Mouse (Mus musculus) MN1 (cell line): ENCODE data around the gene Poldip3.
"Not testable (repeated sequence)": the region's sequence is repeated elsewhere in the genome, so short reads cannot be mapped to it uniquely, and the experiment has no call there.

Source experiments
- DNase-seq: peaks from one replicate; pipeline ENCODE4 v3.0.0-alpha.2; 2016; ENCODE audit warnings: low spot score

Gene Poldip3

DNA sequence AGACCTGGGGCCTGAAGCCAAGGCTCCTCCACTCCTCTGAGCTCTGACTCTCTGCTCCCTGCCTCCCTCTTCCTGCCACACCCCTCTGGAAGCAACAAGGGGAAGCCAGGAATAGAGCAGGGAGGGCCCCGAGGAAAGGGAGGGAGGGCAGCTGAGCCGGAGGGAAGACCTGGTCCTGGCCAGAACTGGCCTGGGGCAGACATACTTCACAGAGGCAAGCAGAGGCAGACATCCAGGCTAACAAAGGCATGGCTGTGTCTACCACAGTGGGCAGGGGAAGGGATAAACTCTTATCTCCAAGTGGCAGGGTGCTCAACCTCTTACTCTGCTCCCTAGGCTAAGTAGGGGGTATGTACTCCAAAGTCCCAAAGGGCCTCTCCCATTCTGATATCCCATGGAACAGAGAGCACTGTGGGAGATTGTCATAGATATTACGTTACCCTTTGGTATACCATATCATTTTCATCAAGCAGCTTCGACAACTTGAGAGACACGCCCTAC, 15.8 kb upstream of the Poldip3 start:
- peak; percentile 90 for DNase-seq

DNA sequence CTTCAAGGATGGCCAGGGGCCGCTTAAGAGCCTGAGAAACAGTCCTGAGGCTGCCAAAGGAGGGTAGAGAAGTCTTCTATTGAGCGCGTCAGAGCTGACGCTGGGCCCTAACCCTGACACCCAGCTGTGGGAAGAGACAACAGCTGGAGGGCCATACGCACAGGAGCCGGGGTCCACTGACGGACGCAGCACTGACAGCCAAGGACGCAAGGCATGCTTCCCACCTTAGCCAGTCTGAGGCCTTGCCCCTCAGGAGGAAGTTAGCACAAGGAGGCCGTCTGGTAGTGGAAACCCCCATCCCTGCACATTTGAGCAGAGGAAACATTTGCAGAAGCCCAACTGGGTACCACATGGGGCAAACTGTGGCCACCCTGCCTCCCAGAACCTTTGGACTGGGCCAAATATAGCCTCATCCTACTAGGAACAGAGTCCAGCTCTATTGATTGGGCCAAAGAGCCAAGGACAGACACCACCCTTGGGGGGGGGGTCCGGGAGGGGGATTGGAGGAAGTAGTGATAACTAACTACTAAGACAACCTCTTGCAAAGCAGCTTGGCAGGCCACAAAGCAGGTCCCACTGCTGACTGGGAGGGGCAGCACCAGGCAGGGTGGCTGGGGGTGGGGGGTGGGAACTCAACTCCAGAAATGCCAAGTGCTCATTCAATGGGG, 13.8 kb upstream of the Poldip3 start:
- DNase-seq, result no peak

DNA sequence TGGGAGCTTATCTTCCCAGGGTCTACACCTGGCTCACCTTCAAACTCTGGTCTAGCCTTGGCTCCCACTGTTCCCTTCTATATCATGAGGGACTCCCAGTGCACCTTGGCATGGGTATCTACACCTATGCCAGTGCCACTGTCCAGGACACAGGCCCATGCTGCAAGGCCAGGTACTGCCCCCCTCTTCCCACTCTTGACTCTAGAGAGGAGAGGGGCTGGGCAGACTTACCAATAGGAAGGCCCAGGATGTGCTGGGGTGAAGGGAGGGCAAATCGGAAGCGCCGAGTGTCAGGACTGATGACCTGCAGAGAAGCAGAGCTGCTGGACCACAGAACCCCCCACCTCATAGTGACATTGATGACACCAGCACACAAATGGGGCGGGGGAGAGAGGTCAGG, 12.8 kb upstream of the Poldip3 start:
- no peak for DNase-seq

DNA sequence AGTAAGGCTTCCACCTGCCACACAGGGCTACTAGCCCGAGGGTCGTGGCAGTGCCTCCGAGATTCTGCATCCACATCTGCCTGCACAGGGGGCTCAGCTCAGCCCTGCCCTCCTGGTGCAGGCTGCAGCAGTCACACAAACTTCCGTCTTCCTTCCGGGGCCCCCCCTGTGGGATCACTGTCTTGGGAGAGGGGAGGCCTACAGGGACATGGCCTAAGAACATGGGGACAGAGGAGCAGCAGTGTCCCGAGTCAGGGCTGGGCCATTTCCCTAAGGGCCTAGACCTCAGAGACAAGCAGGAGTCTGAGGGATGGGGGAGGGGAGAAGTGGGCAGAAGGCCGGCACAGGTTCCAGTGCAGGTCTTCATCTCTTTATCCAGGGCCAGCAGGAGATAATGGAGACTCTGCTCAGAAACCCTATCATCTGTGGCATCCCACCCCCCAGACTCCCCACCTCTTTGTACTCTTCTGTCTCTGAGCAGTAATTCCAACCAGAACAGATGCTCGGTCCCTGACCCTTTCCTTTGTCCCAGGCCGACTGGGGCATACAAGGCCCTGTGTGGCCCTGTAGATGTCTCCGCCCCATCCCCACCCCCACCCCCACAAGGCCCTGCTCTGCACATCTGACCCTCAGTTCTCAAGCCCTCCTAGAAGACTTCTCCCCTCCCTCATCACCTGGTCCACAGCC, 12.0 kb upstream of the Poldip3 start:
- no peak for DNase-seq

DNA sequence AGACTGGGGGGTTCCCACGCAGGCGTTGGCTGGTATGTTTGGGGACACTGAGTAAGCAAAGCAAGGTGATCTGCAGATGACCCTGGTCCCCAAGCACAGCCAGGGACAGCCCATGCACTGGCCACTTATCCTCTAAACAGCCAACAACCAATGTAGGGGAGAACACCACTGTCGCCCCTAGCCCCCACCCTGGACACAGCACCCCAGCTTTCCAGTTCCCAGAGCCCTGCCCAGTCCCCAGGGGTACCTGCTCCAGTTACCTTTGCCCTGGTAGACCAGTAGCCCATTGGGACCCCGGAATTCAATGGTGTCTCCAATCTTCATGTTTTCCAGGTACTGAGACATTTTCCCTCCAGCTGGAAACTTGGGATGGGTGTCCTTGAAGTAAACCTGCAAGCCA, 11.4 kb upstream of the Poldip3 start:
- no peak for DNase-seq

DNA sequence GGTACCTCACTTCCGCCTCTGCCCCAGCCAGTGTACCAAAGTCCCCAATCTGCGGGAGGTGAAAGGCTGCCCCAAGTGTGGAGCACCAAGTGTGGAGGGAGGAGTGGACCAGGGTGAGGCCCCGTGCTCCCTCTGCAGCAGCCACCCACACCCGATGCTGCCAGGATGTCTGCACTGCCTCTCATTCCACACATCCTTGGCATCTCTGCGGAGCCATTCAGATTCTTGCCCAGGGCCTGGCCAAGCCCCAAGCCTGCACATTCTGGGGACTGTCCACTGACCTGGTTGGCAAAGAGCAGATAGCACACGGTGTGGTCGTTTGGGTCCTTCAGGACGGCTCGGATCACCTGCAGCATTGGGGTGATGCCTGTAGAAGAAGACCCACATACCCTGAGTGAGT, 10.6 kb upstream of the Poldip3 start:
- no peak for DNase-seq

DNA sequence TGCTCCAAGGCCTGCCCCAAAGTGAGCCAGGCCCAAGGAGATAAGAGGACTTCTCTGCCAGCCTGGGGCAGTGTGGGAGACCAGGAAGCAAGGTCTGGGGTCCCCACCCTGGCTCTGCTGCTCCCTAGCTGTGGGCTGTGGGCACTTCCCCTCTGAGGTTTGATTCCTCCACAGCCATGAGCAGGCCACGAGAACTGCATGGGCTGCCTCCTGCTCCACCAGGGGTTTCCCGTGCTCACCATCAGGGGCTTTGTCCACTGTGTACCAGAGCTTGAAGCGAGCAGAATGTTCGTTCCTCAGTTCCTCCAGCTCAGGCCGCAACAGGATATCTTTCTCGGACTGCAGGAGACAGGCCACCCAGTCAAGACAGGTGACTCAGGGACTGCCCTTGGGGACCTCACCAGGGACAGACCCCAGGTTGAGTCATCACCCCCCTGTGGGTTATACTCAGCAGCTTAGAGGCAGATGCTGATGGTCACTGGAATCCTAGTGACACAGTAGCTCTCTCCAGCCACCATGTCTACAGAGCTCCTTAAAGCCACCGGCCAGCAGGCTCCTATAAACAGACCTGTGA, 9.5 kb upstream of the Poldip3 start:
- no peak for DNase-seq

DNA sequence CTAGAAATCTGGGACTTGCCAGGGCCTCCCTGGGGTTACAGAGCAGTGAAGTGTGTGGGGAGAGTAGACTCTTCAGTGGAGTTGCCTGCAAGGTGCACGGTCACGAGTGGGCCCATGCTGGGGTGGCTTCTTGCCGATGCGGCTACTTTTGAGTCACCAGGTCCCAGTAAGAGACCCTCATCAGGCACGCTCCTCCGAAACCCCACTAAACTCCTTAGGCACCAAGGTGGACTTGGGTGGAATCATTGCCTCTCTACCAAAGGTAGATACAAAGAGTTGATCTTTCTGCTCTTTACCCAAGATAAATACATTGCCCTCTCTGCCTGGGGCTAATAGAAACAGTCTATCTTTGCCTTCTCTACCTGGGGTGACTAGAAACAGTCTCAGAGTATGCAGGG, 8.5 kb upstream of the Poldip3 start:
- DNase-seq, result no peak

DNA sequence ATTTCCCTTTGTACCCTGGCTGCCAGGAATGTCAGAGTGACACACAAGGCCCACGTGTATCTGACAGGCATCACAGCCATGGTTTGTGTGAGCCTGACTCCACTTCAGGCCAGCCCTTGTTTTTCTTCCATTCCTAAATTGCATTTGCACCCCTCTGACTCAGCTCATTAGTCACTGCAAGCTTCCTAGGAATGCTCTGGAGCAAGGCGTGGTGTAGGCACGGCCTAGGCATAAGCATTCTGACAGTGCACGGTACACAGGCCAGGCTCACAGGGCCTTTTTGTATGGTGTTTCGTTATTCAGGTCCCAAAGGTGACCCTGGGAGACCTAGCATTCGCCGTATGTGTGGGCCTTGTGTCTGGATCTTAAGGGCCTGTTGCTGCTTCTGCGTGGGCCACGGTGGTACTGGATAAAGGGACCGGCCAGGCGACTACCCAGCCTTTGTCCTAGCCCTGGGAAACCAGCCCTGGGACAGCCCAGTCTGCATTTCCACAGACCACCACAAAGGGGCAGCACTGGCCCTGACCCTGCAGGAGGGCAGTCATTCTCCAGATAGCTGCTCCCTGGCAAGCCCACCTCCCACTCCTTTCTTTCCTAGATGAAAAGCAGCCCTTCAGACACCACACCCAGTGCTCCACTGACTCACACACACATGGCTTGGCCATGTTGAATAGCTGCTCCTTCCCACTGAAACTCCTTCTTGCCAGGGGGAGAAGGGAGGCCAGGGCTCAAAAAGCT, 7.9 kb upstream of the Poldip3 start:
- DNase-seq, result peak; percentile 95

DNA sequence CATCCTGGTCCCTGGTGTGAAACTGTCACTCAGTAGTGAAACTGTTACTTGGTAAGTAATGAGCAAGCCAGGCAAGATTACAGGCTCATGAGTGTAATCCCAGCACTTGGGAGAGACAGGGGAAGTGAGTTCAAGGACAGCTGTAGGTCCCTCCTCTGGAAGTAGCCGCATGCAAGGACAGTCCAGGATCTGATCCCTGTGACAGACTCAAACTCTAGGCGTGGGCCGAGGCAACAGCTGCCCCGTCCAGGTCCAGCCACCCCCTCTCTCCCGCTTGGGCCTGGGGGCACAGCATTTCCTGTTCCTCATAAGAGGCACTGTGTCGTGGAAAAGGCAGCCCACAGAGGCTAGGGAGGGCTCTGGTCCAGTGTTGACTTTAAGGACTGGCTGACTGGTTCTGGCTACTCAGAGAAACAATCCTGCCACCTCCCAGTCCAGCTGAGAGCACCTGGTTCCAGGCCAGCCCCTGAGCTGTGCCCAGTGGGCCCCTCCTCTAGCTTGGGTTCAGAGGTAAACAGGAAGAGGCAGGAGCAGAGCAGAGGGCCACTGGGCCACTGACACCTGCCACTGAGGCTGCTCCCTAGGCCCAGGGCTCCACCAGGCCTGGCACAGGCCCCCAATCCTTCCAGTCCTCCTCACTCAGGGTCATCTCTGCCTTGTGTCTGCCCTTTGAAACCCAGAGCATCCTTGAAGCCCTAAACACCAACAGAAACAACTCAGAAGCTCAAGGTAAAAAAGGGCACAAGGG, 6.7 kb upstream of the Poldip3 start:
- DNase-seq, result no peak

DNA sequence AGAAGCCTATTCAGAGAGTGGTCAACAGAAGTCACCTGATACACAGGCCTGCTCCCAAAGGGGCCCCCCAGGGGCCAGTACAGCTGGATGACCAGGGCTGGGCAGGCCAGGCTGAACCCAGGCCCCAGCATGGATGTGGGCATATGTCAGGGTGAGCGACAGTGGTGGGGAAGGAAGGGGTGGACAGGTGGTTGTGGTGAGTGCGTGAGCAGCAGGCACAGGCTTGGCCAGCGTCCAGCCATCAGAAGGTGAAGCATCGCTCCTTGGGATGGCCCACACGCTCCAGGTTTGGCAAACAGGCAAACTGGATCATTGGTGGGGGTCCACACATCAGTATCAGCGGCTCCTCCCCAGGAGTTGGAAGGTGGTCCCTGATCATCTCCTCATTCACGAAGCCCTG, 5.1 kb upstream of the Poldip3 start:
- DNase-seq, result no peak

DNA sequence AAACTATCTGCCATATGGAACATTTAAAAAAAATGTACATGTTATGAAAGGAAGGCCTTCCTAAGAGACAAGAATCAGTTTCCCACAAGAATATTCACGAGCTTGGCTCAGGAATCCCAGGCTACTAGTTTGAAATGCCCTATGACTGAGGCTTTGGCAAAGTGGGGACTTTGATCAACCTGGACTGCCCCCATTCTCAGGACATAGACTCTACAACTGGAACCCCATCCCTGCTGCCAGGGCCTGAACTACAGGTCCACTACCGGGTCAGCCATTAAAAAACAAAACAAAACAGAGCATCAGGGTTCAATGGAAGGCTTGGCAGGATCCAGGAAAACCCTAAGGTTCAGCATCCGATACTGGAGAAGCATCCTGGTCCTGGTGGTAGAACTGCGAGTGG, 1.5 kb upstream of the Poldip3 start:
- peak; percentile 58 for DNase-seq

DNA sequence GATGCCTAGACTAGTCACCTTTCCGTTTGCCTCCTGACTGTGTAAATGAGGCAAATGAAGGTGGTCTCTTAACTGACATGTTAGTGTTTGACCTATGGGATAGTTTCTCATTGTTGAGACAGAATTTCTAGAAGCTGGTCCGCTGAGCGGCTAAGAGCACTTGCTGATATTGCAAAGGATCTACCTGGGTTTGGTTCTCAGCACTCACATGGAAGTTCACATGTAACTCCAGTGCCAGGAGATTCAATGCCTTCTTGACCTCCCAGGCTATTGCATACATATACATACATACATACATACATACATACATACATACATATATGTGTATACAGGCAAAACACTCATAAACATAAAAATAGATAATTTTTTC, 874 bp upstream of the Poldip3 start:
- no peak for DNase-seq

DNA sequence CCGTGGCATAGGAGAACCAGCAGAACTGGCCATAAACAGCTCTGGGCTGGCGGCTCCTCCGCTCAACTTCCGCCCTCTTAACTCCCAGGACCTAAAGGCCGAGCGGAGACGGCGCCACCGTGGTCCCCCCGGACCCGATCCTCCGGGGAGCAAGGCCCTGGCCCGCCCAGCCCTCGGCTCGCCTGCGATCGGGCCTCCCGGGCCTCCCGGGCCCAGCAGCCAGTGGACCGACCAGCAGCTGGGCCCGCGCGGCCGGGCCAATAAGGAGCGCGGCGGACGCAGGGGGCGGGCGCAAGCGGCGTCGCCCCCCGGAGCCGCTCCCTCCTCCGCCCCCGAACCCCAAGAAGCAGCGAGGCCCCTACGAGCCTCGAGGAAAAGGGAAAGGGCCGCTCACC, 386 bp downstream of the Poldip3 start:
- DNase-seq, result peak; percentile 89

DNA sequence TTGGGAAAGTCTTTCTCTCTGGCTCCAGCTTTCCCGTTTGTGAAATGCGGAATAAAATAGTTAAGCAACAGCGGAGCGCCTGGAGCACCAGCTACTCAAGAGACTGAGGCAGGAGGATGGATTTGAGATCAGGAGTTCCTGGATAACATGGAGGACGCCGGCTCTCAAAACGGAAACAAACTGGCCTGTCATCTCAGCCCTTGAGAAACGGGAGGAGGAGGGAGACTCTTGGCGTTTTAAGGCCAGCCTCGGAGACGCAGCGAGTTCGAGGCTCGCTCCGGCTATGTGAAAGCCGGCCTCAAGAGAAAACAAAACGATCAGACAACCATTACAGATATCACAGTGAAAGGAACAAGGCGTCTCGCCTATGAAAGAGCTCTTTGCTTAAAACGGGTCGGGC, 789 bp downstream of the Poldip3 start:
- DNase-seq, result peak; percentile 73

DNA sequence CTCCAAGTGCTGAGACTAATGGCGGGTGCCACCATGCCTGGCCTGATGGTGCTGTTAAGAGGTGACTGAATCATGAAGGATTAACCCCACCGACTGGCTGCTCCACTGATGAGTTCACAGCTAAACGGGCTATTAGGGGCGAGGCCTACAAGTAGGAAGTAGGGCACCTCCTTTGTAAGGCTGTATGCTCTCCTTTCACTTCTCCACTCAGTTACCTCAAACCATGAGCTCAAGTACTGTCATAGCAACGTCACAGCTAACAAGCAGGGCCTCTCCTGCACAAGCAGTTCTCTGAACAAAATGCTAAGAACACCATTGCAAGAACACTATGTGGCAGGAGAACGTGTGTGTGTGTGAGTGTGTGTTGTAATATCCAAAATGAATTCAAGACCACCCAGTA, 3.6 kb downstream of the Poldip3 start:
- DNase-seq, result peak; percentile 45

DNA sequence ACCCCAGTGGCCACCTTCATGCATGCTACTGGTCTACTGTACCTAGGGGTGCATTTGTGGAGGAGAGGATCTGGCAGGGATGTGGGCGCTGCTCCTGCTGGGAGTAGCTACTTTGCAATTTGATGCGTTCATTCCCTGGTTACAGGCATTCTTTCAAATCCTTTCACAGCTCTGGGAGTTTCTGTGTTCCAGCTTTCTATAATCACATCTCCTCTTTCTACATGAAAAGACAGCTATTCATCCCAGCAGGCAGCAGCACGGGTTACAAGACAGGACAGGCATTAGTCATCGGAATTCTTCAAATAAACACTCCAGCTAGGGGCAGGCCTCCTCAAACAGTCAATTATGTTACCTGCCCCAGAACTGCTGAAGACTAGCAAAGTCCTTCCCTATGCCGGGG, 6.3 kb downstream of the Poldip3 start:
- peak; percentile 84 for DNase-seq

DNA sequence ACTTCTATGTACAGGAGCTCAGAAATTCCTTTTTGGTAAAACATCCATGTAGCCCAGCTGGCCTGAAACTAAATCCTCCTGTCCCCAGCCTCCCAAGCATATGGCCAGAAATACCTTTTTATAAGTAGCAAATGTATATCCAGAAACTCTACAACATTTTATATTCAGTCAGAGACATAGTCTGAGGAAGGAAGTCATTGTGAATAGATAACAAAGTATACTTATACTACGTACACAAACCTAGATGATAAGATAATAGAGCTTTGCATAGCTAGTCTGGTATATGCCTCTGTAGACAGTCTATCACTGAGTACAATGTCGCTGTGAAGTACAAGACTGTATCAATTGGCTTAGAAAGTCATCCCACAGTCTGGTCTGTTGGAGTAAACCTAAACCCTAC, 13.5 kb downstream of the Poldip3 start:
- no peak for DNase-seq

DNA sequence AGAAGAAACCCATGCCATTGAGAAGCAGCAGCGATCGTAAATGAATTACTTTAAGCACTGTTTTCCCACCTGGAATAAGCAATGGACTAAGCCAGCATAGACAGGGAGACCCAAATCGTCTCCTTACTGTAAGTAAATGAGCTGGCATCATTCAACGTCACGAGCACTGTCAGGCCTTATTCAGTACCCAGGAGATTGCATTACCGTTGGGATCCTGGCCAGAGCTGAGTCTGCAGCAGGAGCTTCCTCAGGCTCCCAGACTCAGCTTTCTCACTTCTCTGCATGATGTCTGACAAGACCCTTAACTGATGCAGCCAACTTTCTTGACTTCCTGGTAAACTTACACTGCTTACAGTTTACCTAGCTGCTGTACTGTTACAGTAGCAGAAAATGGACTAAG, 14.5 kb downstream of the Poldip3 start:
- DNase-seq, result peak; percentile 72

DNA sequence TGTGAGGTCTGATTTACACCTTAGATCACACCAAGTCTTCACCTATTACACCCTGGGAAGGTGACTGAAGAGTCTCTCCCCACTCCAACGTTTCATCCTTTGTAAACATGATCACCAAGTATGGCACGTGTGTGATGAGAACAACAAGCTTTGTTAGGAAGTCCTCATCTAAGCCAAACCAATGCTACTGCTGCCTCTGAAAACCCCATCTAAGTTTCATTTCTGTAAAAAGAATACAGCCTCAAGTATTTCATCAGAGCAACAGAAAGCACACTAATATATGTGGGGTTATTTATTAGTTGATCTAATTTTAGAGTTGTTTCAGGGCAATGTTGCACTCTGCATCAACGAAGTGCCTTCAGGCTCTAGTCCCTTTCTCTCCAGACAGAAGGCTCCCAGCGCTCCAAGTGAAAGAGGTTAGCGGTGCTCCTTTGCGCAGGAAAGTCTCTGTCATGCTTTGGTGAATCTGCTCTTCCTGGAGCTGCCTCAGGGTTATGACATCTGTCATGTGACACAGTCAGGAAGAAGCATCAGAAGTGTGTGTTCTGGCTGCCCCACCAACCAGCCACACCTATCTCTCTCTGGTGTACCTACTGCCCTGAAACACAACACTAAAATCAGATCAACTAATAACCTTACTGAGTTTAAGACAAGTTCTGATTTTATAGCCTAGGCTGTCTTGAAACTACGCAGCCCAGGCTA, 19.5 kb downstream of the Poldip3 start:
- no peak for DNase-seq

DNA sequence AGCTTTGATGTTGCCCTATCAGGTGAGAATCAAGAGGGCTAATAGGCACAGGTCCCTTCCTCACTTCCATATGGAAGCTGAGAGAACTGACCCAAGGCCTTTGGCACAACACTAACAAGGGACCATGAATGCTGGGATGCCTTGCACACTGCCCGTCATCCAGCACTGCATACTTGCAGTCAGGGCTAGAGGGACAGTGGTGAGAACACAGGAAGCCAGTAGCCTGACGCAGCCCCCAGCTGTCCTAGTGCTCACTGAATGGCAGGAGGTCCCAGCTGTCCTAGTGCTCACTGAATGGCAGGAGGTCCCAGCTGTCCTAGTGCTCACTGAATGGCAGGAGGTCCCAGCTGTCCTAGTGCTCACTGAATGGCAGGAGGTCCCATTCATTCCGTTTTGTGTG, 22.1 kb downstream of the Poldip3 start:
- not testable (repeated sequence) for DNase-seq

DNA sequence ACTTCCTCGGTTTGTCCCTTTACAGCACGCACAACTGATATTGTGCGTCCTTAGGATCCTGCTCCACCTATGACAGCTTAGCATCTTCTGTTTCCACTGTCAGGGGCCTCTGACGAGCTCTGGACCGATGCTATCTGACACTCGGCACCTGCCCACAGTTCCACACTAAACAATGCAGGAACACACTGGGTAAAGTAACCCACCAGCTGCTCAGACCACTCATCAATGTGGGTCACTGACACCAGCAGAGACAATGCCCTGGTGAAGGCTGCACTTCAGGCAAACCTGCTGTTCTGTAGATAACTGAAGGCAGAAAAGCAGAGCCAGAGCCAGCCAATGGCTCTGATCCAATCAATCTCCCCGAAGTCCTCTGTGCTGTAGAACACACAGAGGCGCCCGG, 22.6 kb downstream of the Poldip3 start:
- DNase-seq, result no peak
